In the genomic region with DNA sequence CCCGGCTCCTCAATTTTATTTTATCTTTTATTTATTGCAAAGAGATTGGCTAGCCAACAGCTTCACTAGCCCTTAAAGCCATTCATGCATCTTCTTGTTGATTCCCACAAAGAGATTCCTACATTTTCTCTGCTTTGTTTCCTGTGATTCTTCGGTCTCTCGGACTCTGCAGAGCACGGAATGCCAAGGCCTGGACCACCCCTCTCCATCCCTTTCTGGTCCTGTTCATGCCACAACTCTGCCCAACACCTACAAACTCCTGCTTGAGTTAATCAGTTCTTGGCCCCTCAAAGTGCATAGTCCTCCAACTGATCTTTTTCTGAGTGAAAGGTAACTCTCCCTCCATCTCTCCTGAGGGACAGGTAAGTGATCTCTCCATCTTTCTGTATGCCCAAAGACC, we compare ENCODE assay signal across 18 mouse cellular contexts. TPM values are rescaled to one million over a fixed set of nuclear protein-coding genes. Genes with fewer than 3 reads are reported as not detected.
"Had no signal": no experiment of that assay in that cellular context is flagged by ENCODE, and none has a peak within 500 bp of the region (broad histone marks: within the 10 kb centered on the region; RNA-seq: fewer than 3 reads in every experiment).

No protein-coding gene starts in this region.

- H3K4me3 ChIP-seq: neural tube, embryonic 13.5 days; neural tube, embryonic 15.5 days; stomach, embryonic 15.5 days had no signal

- H3K36me3 ChIP-seq: neural tube, embryonic 13.5 days; neural tube, embryonic 15.5 days; stomach, embryonic 15.5 days had no signal

- H3K4me1 ChIP-seq: neural tube, embryonic 15.5 days; stomach, embryonic 15.5 days had no signal

- H3K27ac ChIP-seq: neural tube, embryonic 13.5 days; neural tube, embryonic 15.5 days; stomach, embryonic 15.5 days; stomach, postnatal 0 days had no signal

- DNase-seq: retina, postnatal 1 day; right cerebral cortex, adult 18-20 months; right cerebral cortex, postnatal 14 days; right cerebral cortex, postnatal 25 days; right cerebral cortex, postnatal 4 days; spleen, adult 18-20 months; thymus, adult 18-20 months; thymus, adult 2 months; thymus, postnatal 14 days; thymus, postnatal 25 days; thymus, postnatal 36 days; thymus, postnatal 4 days had no signal

- H3K27me3 ChIP-seq: neural tube, embryonic 13.5 days; neural tube, embryonic 15.5 days; stomach, embryonic 15.5 days had no signal

- H3K9me3 ChIP-seq: neural tube, embryonic 13.5 days; neural tube, embryonic 15.5 days; stomach, embryonic 15.5 days had no signal

RNA-seq across cellular contexts. Expression of a gene that starts 59.2 kb away (rescaled TPM):
- total RNA-seq: neutrophil, adult 5-6 weeks had no signal
- polyA plus RNA-seq: small intestine, adult 2 months; thymus, adult 2 months had no signal
